Mouse (Mus musculus): ENCODE measurements around the gene Ccdc155.
A peak's percentile ranks its signal among the peaks of the same experiment; 100 is the strongest.
"Not testable (repeated sequence)": the region's sequence is repeated elsewhere in the genome, so short reads cannot be mapped to it uniquely, and the experiment has no call there.

Gene Ccdc155

GRCm38 (mm10) chr7:45191161-45191560 is 13.5 kb downstream of the Ccdc155 start:
- no peak for DNase-seq (ENCODE audit: low read depth)

GRCm38 (mm10) chr7:45190186-45190585 is 14.5 kb downstream of the Ccdc155 start:
- DNase-seq (ENCODE audit: low read depth): no peak

DNA sequence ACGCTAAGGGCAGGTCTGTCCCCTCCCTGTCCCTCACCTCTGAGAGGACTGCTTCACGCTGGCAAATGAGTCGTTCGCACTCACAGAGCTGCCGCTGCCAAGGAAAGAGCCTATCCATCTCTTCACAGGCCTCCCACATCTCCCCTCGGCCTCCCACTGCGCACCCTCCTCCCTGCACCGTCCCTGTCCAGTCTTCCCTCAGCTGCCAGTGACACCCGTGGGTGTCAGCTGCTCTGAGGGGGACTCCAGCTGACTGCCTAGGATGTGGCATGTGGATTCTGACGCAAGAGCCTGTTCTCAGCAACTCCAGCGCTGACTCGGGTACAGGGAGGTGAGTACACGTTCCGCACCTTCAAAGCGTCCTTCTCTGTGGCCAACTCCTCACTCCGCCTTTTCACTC is 15.1 kb downstream of the Ccdc155 start:
- DNase-seq (ENCODE audit: low read depth): no peak

DNA sequence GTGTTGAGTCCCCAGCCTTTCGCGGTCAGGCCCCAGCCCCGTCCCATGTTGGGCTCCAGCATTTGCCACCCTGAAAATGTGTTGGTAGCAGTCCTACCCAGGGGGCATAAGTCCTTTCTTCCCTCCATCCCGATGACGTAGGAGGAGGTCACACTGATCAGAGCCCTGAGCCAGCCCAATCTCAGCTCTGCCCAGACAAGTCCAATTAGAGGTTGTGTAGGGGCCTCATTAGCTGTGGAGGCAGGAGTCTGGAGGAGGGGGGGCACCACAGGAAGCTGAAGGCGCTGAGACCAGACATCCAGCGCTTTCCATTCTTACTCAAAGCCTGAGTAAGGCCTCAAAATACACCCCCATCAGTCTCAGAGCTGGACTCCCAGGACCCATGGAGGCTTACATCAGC is 18.8 kb downstream of the Ccdc155 start:
- DNase-seq (ENCODE audit: low read depth): no peak

DNA sequence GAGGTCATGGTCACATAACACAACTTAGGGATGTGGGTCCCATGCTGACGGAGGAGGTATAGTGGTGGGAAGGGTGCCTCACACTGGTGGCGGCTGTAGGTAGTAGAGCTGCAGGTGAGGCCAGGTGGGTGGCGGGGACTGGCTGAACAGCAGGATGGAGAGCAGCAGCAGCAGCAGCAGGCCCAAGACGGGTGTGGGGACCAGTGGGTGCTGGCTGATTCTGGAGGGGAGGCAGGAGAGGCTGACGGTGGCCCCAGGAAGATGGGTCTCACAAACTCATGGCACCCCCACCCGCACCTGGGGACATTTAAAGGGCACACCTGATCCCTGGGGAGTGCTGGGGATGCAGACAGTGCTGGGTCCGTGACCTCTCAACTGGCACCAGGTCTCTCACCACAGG is 21.0 kb downstream of the Ccdc155 start:
- DNase-seq (ENCODE audit: low read depth): no peak

DNA sequence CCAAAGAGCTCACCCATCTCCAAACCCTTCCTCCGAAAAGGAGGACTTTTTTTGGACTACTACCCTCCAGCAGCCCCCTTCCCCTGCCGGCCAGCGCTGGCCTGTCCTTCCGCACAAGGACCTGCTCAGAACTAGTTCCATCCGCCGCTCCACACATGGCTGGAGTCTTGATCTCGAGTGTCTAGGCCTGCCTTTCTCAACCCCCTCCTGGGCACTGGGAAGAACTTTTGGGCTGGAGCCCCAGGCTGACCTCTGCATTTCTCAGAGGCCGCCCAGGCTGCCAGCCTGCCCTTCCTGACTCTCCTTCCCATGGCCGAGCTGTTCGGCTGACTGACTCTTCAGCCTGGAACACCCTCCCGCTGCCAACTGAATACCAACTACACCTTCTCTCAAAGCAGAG is 22.1 kb downstream of the Ccdc155 start:
- no peak for DNase-seq (ENCODE audit: low read depth)

GRCm38 (mm10) chr7:45182199-45182601 is 22.5 kb downstream of the Ccdc155 start:
- peak; percentile 75 for DNase-seq (ENCODE audit: low read depth)

GRCm38 (mm10) chr7:45181540-45181939 is 23.2 kb downstream of the Ccdc155 start:
- DNase-seq (ENCODE audit: low read depth): no peak

GRCm38 (mm10) chr7:45180896-45181477 is 23.7 kb downstream of the Ccdc155 start, which contains the start of gene Pth2:
Pth2 (plus strand) TSS chr7:45180995.
- no peak for DNase-seq (ENCODE audit: low read depth)

GRCm38 (mm10) chr7:45179469-45179868 is 25.2 kb downstream of the Ccdc155 start, which contains the start of gene Gfy:
Gfy (minus strand) TSS chr7:45179569.
- DNase-seq (ENCODE audit: low read depth): no peak

DNA sequence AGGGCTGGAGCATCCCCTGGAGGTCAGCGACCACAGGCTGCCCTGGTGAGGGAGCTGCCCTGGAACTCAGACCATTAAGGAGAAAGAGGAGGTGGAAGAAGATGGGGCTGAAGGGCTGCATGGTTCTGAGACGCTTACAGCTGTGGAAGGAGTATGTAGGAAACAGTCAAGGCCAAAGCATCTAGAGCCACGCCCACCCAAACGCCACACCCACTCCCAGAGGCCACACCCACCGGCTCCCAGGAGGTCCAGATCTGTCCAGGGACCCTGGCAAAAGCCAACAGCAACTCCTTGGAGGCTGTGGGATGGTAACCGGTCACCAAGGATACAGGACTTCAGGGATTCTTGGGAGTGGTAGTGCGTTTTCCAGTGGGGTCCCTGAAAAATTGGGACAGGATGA is 26.1 kb downstream of the Ccdc155 start:
- DNase-seq (ENCODE audit: low read depth): no peak

- DNase-seq (ENCODE audit: low read depth): no peak
Measured at GRCm38 (mm10) chr7:45176356-45176755, 28.3 kb downstream of the Ccdc155 start.

DNA sequence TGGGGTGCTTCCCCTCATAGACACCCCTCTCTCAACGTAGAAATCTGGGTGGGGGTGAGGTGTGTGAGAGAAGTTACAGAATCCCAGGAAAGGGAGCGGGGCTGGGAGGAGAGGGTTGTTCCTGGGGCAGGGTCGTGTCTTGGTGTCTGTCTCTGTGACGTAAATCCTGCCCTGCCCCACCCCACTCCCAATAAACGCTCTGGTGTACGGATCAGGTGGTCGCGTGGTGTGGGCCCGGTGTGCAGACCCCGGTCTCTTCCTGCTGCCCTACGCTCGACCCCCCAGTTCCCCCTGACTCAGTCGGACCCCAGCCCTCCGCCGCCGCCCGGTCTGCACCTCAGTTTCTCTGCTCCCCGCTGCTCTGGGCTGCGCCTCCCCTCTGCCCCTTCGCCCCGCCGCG is 28.8 kb downstream of the Ccdc155 start:
- DNase-seq (ENCODE audit: low read depth): no peak

- DNase-seq (ENCODE audit: low read depth): no peak
Measured at GRCm38 (mm10) chr7:45175398-45175797, 29.3 kb downstream of the Ccdc155 start.

- DNase-seq (ENCODE audit: low read depth): no peak
Measured at GRCm38 (mm10) chr7:45174567-45175280, 30.0 kb downstream of the Ccdc155 start.

DNA sequence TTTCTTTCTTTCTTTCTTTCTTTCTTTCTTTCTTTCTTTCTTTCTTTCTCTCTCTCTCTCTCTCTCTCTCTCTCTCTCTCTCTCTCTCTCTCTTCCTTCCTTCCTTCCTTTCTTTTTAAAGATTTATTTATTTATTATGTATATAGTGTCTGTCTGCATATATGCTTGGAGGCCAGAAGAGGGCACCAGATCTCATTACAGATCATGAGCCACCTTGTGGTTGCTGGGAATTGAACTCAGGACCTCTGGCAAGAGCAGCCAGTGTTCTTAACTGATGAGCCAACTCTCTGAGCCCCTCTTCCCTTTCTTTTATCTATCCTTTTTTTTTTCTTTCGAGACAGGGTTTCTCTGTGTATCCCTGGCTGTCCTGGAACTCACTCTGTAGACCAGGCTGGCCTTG is 30.9 kb downstream of the Ccdc155 start:
- not testable (repeated sequence) for DNase-seq (ENCODE audit: low read depth)

- no peak for DNase-seq (ENCODE audit: low read depth)
Measured at GRCm38 (mm10) chr7:45172974-45173373, 31.7 kb downstream of the Ccdc155 start.

- DNase-seq (ENCODE audit: low read depth): no peak
Measured at GRCm38 (mm10) chr7:45169495-45169894, 35.2 kb downstream of the Ccdc155 start.

DNA sequence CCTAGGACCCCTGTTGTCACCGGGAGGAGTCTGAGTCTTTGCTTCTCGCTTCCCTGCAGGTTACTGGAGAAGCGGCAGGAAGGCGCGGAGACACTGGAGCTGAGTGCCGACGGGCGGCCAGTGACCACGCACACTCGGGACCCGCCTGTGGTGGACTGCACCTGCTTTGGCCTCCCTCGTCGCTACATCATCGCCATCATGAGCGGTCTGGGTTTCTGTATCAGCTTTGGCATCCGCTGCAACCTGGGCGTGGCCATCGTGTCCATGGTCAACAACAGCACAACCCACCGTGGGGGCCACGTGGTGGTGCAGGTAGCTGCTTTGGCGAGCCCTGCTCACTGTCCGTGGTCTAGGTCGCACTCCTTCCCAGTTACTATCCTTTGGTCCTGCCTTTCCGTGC is 36.0 kb downstream of the Ccdc155 start:
- DNase-seq (ENCODE audit: low read depth): no peak

DNA sequence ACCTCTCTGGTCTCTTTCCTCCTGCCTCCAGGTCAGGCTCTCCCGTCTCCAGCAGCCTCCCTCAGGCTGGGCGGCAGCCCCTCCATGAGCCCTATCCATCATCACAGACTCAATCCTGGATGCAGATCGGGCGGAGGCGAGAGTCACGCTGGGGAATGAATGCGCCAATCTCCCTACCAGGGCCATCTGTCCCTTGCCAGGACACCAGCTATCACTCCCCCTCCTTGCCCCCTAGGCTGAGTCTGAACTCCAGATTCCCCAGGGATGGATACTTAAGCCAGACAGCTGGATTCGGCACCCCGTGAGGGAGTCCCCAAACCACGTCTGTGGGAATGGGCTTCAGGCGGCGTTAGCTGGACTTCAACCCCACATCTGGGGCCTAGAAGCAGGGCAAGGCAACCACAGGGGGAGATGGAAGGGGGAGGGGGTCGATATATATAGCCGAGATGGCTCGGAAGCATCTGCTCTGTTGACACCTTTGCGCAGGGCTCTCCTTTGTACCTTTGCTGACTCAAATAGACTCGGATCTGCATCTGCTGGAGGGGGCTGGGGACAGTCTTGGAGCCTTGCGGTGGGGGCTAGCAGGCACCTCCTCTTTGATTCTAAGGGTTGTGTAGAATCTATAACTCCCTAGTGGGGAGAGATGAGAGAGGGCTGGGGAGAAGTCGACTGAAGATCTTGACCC is 36.8 kb downstream of the Ccdc155 start:
- no peak for DNase-seq (ENCODE audit: low read depth)

DNA sequence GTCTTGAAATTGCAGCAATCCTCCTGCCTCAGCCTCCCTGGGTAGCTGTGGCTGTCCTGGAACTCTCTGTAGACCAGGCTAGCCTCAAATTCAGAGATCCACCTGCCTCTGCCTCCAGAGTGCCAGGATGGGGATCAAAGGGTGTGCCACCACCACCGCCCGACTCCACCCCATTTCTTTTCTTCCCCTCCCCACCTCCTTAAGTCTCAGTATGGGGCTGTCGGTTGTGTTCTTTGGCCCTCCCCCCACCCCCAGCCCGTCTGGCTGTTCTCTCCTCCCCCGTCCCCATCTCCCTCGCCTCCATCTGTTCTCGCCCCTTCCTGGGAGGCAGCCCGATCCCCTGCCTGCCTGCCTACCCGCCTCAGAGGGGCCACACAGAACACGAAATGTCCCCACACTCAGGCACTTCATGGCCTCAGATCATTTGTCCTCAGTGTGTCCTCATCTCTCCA is 37.7 kb downstream of the Ccdc155 start:
- no peak for DNase-seq (ENCODE audit: low read depth)

GRCm38 (mm10) chr7:45165701-45166100 is 39.0 kb downstream of the Ccdc155 start:
- no peak for DNase-seq (ENCODE audit: low read depth)

- DNase-seq (ENCODE audit: low read depth): no peak
Measured at GRCm38 (mm10) chr7:45164833-45165232, 39.9 kb downstream of the Ccdc155 start.
